11 mouse cellular contexts compared by ENCODE assay signal in the genomic region with DNA sequence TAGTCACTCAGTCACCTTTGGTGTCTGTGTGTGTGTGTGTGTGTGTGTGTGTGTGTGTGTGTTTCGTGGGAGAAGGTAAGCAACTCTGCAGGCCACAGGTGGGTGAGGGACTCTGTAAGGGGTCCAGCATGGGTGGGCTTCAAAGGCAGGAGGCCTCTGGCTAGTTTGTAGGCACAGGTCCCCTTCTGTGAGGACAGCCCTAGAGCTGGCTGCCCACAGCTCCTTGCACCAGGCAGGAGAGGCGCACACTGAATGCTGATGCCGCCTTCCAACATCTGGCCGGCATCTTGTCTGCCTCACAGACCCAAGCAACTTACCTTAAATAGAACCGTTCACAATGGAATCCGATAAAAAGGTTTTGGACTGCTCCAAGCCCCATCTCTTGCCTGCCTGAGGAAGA. TPM values are rescaled to one million over a fixed set of nuclear protein-coding genes. Genes with fewer than 3 reads are reported as not detected.
DNase-seq lines count a peak whose midpoint lies in the region; ATAC-seq lines count a peak whose summit lies in the region.
"Had no signal": no experiment of that assay in that cellular context is flagged by ENCODE, and none has a peak within 500 bp of the region (broad histone marks: within the 10 kb centered on the region; RNA-seq: fewer than 3 reads in every experiment).

No protein-coding gene starts in this region.

- ATAC-seq in hindbrain, embryonic 12.5 days (ENCODE audit: low FRiP score), result no peak
- no peak for ATAC-seq in hindbrain, embryonic 16.5 days
- 0 out of 2 replicates have a peak, but pooled peaks have one; percentile 7 for ATAC-seq in neural tube, embryonic 11.5 days (ENCODE audit: insufficient read depth, low FRiP score, low TSS enrichment)

- peaks cover 67% of the 10 kb centered on the region for H3K4me1 ChIP-seq in hindbrain, embryonic 12.5 days
- peaks cover 54% of the 10 kb centered on the region for H3K4me1 ChIP-seq in hindbrain, embryonic 16.5 days (ENCODE audit: control insufficient read depth, insufficient read depth, low read depth, low read length)
- H3K4me1 ChIP-seq in neural tube, embryonic 11.5 days (ENCODE audit: control insufficient read depth, insufficient read depth, low read length), result peaks cover 42% of the 10 kb centered on the region

- no peak overlapping the region; the same call in 1 of the 2 replicates for H3K9ac ChIP-seq in hindbrain, embryonic 12.5 days
- no peak overlapping the region for H3K9ac ChIP-seq in hindbrain, embryonic 16.5 days (ENCODE audit: low read depth, low read length)
- no peak overlapping the region for H3K9ac ChIP-seq in neural tube, embryonic 11.5 days (ENCODE audit: low read length)

- peak; percentile 26 for DNase-seq in cerebellum, adult 11-12 months
- no peak for DNase-seq in cerebellum, postnatal 25 days
- no peak for DNase-seq in neural tube, embryonic 11.5 days (ENCODE audit: low spot score)
- no peak for DNase-seq in neural tube, embryonic 10.5 days (ENCODE audit: extremely low spot score, low spot score)
- no peak for DNase-seq in left cerebral cortex, adult 9 months (ENCODE audit: low spot score in 2 of 2)
- DNase-seq in adipocyte (ENCODE audit: low spot score), result no peak
- DNase-seq: liver; thymus, postnatal 4 days had no signal

- no peak overlapping the region for H3K4me3 ChIP-seq in hindbrain, embryonic 12.5 days
- no peak overlapping the region for H3K4me3 ChIP-seq in hindbrain, embryonic 16.5 days (ENCODE audit: low read length)
- no peak overlapping the region for H3K4me3 ChIP-seq in neural tube, embryonic 11.5 days (ENCODE audit: low read depth, low read length)
- H3K4me3 ChIP-seq: megakaryocyte, embryonic 14.5 days had no signal

- 68% methylated on average over 6 of the region's 6 CpGs for WGBS in hindbrain, embryonic 12.5 days
- 76% methylated on average over 6 of the region's 6 CpGs for WGBS in hindbrain, embryonic 16.5 days
- WGBS in neural tube, embryonic 11.5 days, result 61% methylated on average over 6 of the region's 6 CpGs

- H3K27me3 ChIP-seq in hindbrain, embryonic 12.5 days, result 0 out of 2 replicates have a peak, but pooled peaks cover 3% of the 10 kb centered on the region
- no peaks in the 10 kb centered on the region for H3K27me3 ChIP-seq in hindbrain, embryonic 16.5 days (replicated peaks; ENCODE audit: control insufficient read depth, insufficient read depth, low read length)
- no peaks in the 10 kb centered on the region for H3K27me3 ChIP-seq in neural tube, embryonic 11.5 days (ENCODE audit: control insufficient read depth, insufficient read depth, low read length)
- H3K27me3 ChIP-seq: megakaryocyte, embryonic 14.5 days had no signal

- no peaks in the 10 kb centered on the region for H3K9me3 ChIP-seq in hindbrain, embryonic 12.5 days (replicated peaks)
- H3K9me3 ChIP-seq in hindbrain, embryonic 16.5 days (ENCODE audit: control insufficient read depth, low read length), result no peaks in the 10 kb centered on the region
- no peaks in the 10 kb centered on the region for H3K9me3 ChIP-seq in neural tube, embryonic 11.5 days (ENCODE audit: control insufficient read depth, low read length)
- H3K9me3 ChIP-seq: megakaryocyte, embryonic 14.5 days had no signal

- peaks cover 12% of the 10 kb centered on the region for H3K36me3 ChIP-seq in hindbrain, embryonic 12.5 days
- peaks cover 8% of the 10 kb centered on the region; the same call in 1 of the 2 replicates for H3K36me3 ChIP-seq in hindbrain, embryonic 16.5 days (ENCODE audit: control insufficient read depth, insufficient read depth, low read length)
- no peaks in the 10 kb centered on the region; the same call in 1 of the 2 replicates for H3K36me3 ChIP-seq in neural tube, embryonic 11.5 days (ENCODE audit: control insufficient read depth, insufficient read depth, low read length)

- no peak overlapping the region for H3K4me2 ChIP-seq in hindbrain, embryonic 12.5 days (replicated peaks)
- no peak overlapping the region for H3K4me2 ChIP-seq in hindbrain, embryonic 16.5 days (ENCODE audit: low read length)
- H3K4me2 ChIP-seq in neural tube, embryonic 11.5 days (ENCODE audit: low read depth), result no peak overlapping the region

- H3K27ac ChIP-seq in hindbrain, embryonic 12.5 days, result peak overlapping the region; percentile 48
- no peak overlapping the region for H3K27ac ChIP-seq in hindbrain, embryonic 16.5 days (ENCODE audit: low read depth, low read length)
- H3K27ac ChIP-seq in neural tube, embryonic 11.5 days (ENCODE audit: low read depth, low read length), result no peak overlapping the region

RNA-seq across cellular contexts. Expression of a gene that starts 12.2 kb away (rescaled TPM):
- 2.0 and 2.3 TPM in 2 replicates for polyA plus RNA-seq in hindbrain, embryonic 12.5 days (2016; fragmentation: Nextera tagmentation; extraction: Ambion mirVana)
- polyA plus RNA-seq in hindbrain, embryonic 16.5 days (2015; fragmentation: Nextera tagmentation; extraction: Ambion mirVana), result 5.6 and 8.3 TPM in 2 replicates
- polyA plus RNA-seq in neural tube, embryonic 11.5 days (2014; fragmentation: Nextera tagmentation; extraction: Ambion mirVana), result 0.32 and 0.62 TPM in 2 replicates

RNA-seq across cellular contexts. Expression of a gene that starts 12.6 kb away (rescaled TPM):
- polyA plus RNA-seq in hindbrain, embryonic 12.5 days (2016; fragmentation: Nextera tagmentation; extraction: Ambion mirVana), result 0.08 and 0.35 TPM in 2 replicates
- polyA plus RNA-seq in hindbrain, embryonic 16.5 days (2015; fragmentation: Nextera tagmentation; extraction: Ambion mirVana), result 2.5 TPM in 2 replicates
- polyA plus RNA-seq in neural tube, embryonic 11.5 days (2014; fragmentation: Nextera tagmentation; extraction: Ambion mirVana), result 0.45 and 0.49 TPM in 2 replicates

RNA-seq across cellular contexts. Expression of a gene that starts 40.9 kb away (rescaled TPM):
- 1.9 and 2.3 TPM in 2 replicates for polyA plus RNA-seq in hindbrain, embryonic 12.5 days (2016; fragmentation: Nextera tagmentation; extraction: Ambion mirVana)
- polyA plus RNA-seq in hindbrain, embryonic 16.5 days (2015; fragmentation: Nextera tagmentation; extraction: Ambion mirVana), result 2.6 and 4.2 TPM in 2 replicates
- 1.5 and 2.7 TPM in 2 replicates for polyA plus RNA-seq in neural tube, embryonic 11.5 days (2014; fragmentation: Nextera tagmentation; extraction: Ambion mirVana)
